Mouse (Mus musculus) MEL (cell line): Measurements from ENCODE around the gene Calcb. TPM values are rescaled to one million over a fixed set of nuclear protein-coding genes. Genes with fewer than 3 reads are reported as not detected.

ENCODE experiments used
- DNase-seq: peaks from one replicate; pipeline ENCODE4 v3.0.0; 2011; ENCODE audit warnings: low read depth, low spot score
- H3K27ac ChIP-seq: 2 replicates; pipeline ENCODE4 v1.5.1; 2012; ENCODE audit warnings: low read depth, mild to moderate bottlenecking, control low read depth, low read length, moderate library complexity; ENCODE audit not compliant: control insufficient read depth
- H3K27me3 ChIP-seq, 2 experiments: fragments of 150-350 bp in 1 of 2; sonication (generic) in 1 of 2; 2 replicates each; pipeline ENCODE4 v1.6.1; 2012; ENCODE audit warnings: low read length in 2 of 2, mild to moderate bottlenecking in 2 of 2, improper control_type of control experiment in 1 of 2, moderate library complexity in 1 of 2; ENCODE audit not compliant: insufficient read depth in 2 of 2, control insufficient read depth in 1 of 2
- H3K36me3 ChIP-seq, 2 experiments: 2 replicates each; pipeline ENCODE4 v1.6.1; 2012 to 2014; ENCODE audit warnings: low read length in 2 of 2, improper control_type of control experiment in 1 of 2, inconsistent platforms in 1 of 2, mild to moderate bottlenecking in 1 of 2; ENCODE audit not compliant: insufficient read depth in 2 of 2, control insufficient read depth in 1 of 2
- H3K4me1 ChIP-seq, 2 experiments: fragments of 150-350 bp in 1 of 2; sonication (generic) in 1 of 2; 2 replicates each; pipeline ENCODE4 v1.6.1; 2012; ENCODE audit warnings: low read length in 2 of 2, improper control_type of control experiment in 1 of 2, mild to moderate bottlenecking in 1 of 2; ENCODE audit not compliant: insufficient read depth in 2 of 2, control insufficient read depth in 1 of 2
- H3K4me3 ChIP-seq, 2 experiments: fragments of 150-350 bp in 1 of 2; sonication (generic) in 1 of 2; 2 replicates each; pipeline ENCODE4 v1.5.1; 2012; ENCODE audit warnings: low read depth in 2 of 2, low read length in 2 of 2, mild to moderate bottlenecking in 2 of 2, moderate library complexity in 2 of 2, control low read depth in 1 of 2, improper control_type of control experiment in 1 of 2; ENCODE audit not compliant: control insufficient read depth in 1 of 2, insufficient read depth in 1 of 2
- H3K79me2 ChIP-seq: 2 replicates; pipeline ENCODE4 v1.6.1; 2012; ENCODE audit warnings: mild to moderate bottlenecking, low read length, moderate library complexity; ENCODE audit not compliant: control insufficient read depth, poor library complexity, insufficient read depth
- H3K9ac ChIP-seq: 2 replicates; pipeline ENCODE4 v1.6.1; 2012; ENCODE audit warnings: low read depth, mild to moderate bottlenecking, control low read depth, low read length, moderate library complexity; ENCODE audit not compliant: control insufficient read depth, poor library complexity, severe bottlenecking
- H3K9me3 ChIP-seq: fragments of 150-350 bp; sonication (generic); replicated peaks from 2 replicates; pipeline ENCODE4 v1.6.1; 2012; ENCODE audit warnings: mild to moderate bottlenecking, low read length, improper control_type of control experiment, moderate library complexity; ENCODE audit not compliant: insufficient read depth
- CTCF ChIP-seq, 3 experiments: IDR thresholded peaks in 2 of 3; conservative IDR thresholded peaks in 1 of 3; 2 replicates each; pipeline ENCODE4 v1.5.1; 2011 to 2012; ENCODE audit warnings: low read length in 3 of 3, low read depth in 2 of 3, mild to moderate bottlenecking in 2 of 3, improper control_type of control experiment in 1 of 3, inconsistent platforms in 1 of 3, mixed read lengths in 1 of 3, moderate library complexity in 1 of 3; ENCODE audit not compliant: control insufficient read depth in 1 of 3, insufficient read depth in 1 of 3, poor library complexity in 1 of 3, severe bottlenecking in 1 of 3
- ELF1 ChIP-seq: IDR thresholded peaks from 2 replicates; pipeline ENCODE4 v1.6.1; 2014; ENCODE audit warnings: low read depth, mild to moderate bottlenecking, inconsistent platforms, low read length, improper control_type of control experiment, moderate library complexity
- EP300 ChIP-seq, 2 experiments: IDR thresholded peaks; 2 replicates each; pipeline ENCODE4 v1.6.1; 2011; ENCODE audit warnings: improper control_type of control experiment in 2 of 2, low read length in 2 of 2, low read depth in 1 of 2, mild to moderate bottlenecking in 1 of 2
- KAT2A ChIP-seq: conservative IDR thresholded peaks from 2 replicates; pipeline ENCODE4 v1.6.1; 2012; ENCODE audit warnings: low read depth, low read length, improper control_type of control experiment, inconsistent platforms
- MAFK ChIP-seq: IDR thresholded peaks from 2 replicates; pipeline ENCODE4 v1.6.1; 2011; ENCODE audit warnings: low read depth, mild to moderate bottlenecking, low read length, improper control_type of control experiment, borderline replicate concordance
- MAX ChIP-seq: IDR thresholded peaks from 2 replicates; pipeline ENCODE4 v1.6.1; 2011; ENCODE audit warnings: low read length, improper control_type of control experiment
- MEF2A ChIP-seq: IDR thresholded peaks from 2 replicates; pipeline ENCODE4 v1.6.1; 2014; ENCODE audit warnings: low read depth, mild to moderate bottlenecking, inconsistent platforms, low read length, improper control_type of control experiment; ENCODE audit not compliant: poor library complexity, insufficient replicate concordance, severe bottlenecking; ENCODE audit errors: extremely low read depth
- MXI1 ChIP-seq: IDR thresholded peaks from 2 replicates; pipeline ENCODE4 v1.6.1; 2011; ENCODE audit warnings: mild to moderate bottlenecking, low read depth, low read length, improper control_type of control experiment
- MYB ChIP-seq: IDR thresholded peaks from 2 replicates; pipeline ENCODE4 v1.6.1; 2011; ENCODE audit warnings: mild to moderate bottlenecking, low read depth, low read length, improper control_type of control experiment
- POLR2A ChIP-seq, 2 experiments: IDR thresholded peaks; 2 replicates each; pipeline ENCODE4 v1.6.1; 2011 to 2012; ENCODE audit warnings: low read length in 2 of 2, mild to moderate bottlenecking in 2 of 2, control low read depth in 1 of 2, improper control_type of control experiment in 1 of 2, low read depth in 1 of 2, moderate library complexity in 1 of 2; ENCODE audit not compliant: control insufficient read depth in 1 of 2, insufficient read depth in 1 of 2, poor library complexity in 1 of 2
- POLR2AphosphoS2 ChIP-seq: IDR thresholded peaks from 2 replicates; pipeline ENCODE4 v1.6.1; 2011; ENCODE audit warnings: low read length, improper control_type of control experiment
- POLR2AphosphoS5 ChIP-seq: IDR thresholded peaks from 2 replicates; pipeline ENCODE4 v1.6.1; 2012; ENCODE audit warnings: low read depth, borderline replicate concordance, mild to moderate bottlenecking, inconsistent platforms, low read length, moderate library complexity, mixed read lengths
- RCOR1 ChIP-seq: IDR thresholded peaks from 2 replicates; pipeline ENCODE4 v1.6.1; 2012; ENCODE audit warnings: low read depth, mild to moderate bottlenecking, inconsistent platforms, low read length, improper control_type of control experiment
- TAL1 ChIP-seq: IDR thresholded peaks from 2 replicates; pipeline ENCODE4 v1.6.1; 2012; ENCODE audit warnings: mild to moderate bottlenecking, inconsistent platforms, low read length, moderate library complexity, mixed read lengths
- TCF12 ChIP-seq: IDR thresholded peaks from 2 replicates; pipeline ENCODE4 v1.6.1; 2014; ENCODE audit warnings: low read depth, mild to moderate bottlenecking, inconsistent platforms, low read length, improper control_type of control experiment, moderate library complexity
- UBTF ChIP-seq: IDR thresholded peaks from 2 replicates; pipeline ENCODE4 v1.6.1; 2012; ENCODE audit warnings: low read depth, mild to moderate bottlenecking, inconsistent platforms, low read length, improper control_type of control experiment, moderate library complexity, borderline replicate concordance; ENCODE audit not compliant: insufficient read depth
- USF2 ChIP-seq, 2 experiments: IDR thresholded peaks; 2 replicates each; pipeline ENCODE4 v1.6.1; 2011 to 2012; ENCODE audit warnings: improper control_type of control experiment in 2 of 2, low read length in 2 of 2, borderline replicate concordance in 1 of 2, inconsistent platforms in 1 of 2, low read depth in 1 of 2, mild to moderate bottlenecking in 1 of 2; ENCODE audit not compliant: insufficient read depth in 1 of 2
- ZMIZ1 ChIP-seq: IDR thresholded peaks from 2 replicates; pipeline ENCODE4 v1.6.1; 2012; ENCODE audit warnings: low read depth, mild to moderate bottlenecking, inconsistent platforms, low read length, improper control_type of control experiment, moderate library complexity
- ZNF384 ChIP-seq: IDR thresholded peaks from 2 replicates; pipeline ENCODE4 v1.6.1; 2012; ENCODE audit warnings: low read depth, mild to moderate bottlenecking, inconsistent platforms, low read length, improper control_type of control experiment
- polyA plus RNA-seq, 2 experiments: library from polyadenylated mRNA; stranded (reverse) in 1 of 2; unstranded in 1 of 2; fragments of >175 nt in 1 of 2; fragments of >200 nt in 1 of 2; gene quantifications; 2 replicates each; pipeline versions ENCODE4 v1.2.1 to v1.2.4; 2012; ENCODE audit warnings: low replicate concordance in 2 of 2, low read depth in 1 of 2; ENCODE audit not compliant: insufficient read length in 2 of 2, insufficient read depth in 1 of 2, missing spikeins in 1 of 2
- total RNA-seq: library from RNA; depleted of rRNA; stranded (reverse); fragments of 300-350 nt; gene quantifications from 2 replicates; pipeline ENCODE4 v1.2.3, GENCODE M21; 2012

Calcb gene
- total and polyA plus RNA-seq, 3 experiments = not detected

GRCm38 (mm10) chr7:114692339-114692738 lies 26.1 kb upstream of the Calcb start:
- H3K9me3 ChIP-seq = no peaks in the 10 kb centered on the region
- H3K79me2 ChIP-seq = no peaks in the 10 kb centered on the region
- no peak overlapping the region for H3K4me3 ChIP-seq

GRCm38 (mm10) chr7:114700871-114701270 lies 17.6 kb upstream of the Calcb start:
- no peak for DNase-seq
- Histone ChIP-seq H3K27ac (no peak overlapping the region), H3K9ac (no peak overlapping the region), H3K9me3 (no peaks in the 10 kb centered on the region), H3K36me3 (no peaks in the 10 kb centered on the region), H3K4me1 (no peaks in the 10 kb centered on the region), H3K4me3 (no peak overlapping the region), H3K79me2 (no peaks in the 10 kb centered on the region), H3K27me3 (no peaks in the 10 kb centered on the region)
- no peak for TF ChIP-seq TAL1
- TF ChIP-seq MAX = no peak
- TF ChIP-seq POLR2AphosphoS2 = no peak
- TF ChIP-seq TCF12 = no peak
- TF ChIP-seq UBTF = no peak
- no peak for TF ChIP-seq MAFK
- no peak for TF ChIP-seq ZNF384
- no peak for TF ChIP-seq POLR2A (IDR thresholded peaks at IDR 0.05; ENCODE audit: control insufficient read depth in 1 of 2, insufficient read depth in 1 of 2, low read depth in 1 of 2, low read length in 2 of 2, poor library complexity in 1 of 2)

More at GRCm38 (mm10) chr7:114692339-114692738, 26.1 kb upstream of the Calcb start:
- H3K36me3 ChIP-seq = no peaks in the 10 kb centered on the region
- no peaks in the 10 kb centered on the region for H3K4me1 ChIP-seq
- DNase-seq = no peak
- no peak for TF ChIP-seq MAX
- peak in 1 of 3 experiments; percentile 11; a peak in 1 of 6 replicates for TF ChIP-seq CTCF (IDR thresholded peaks at IDR 0.05 in 2 of 3, conservative IDR thresholded peaks at IDR 0.05 in 1 of 3; ENCODE audit: control insufficient read depth in 1 of 3, insufficient read depth in 1 of 3, low read depth in 2 of 3, low read length in 3 of 3, poor library complexity in 1 of 3, severe bottlenecking in 1 of 3)
- TF ChIP-seq, all 39 proteins: peak for 1
- H3K27ac ChIP-seq = no peak overlapping the region
- H3K27me3 ChIP-seq = no peaks in the 10 kb centered on the region; a peak in 1 of 4 replicates
- no peak overlapping the region for H3K9ac ChIP-seq

GRCm38 (mm10) chr7:114706716-114707115 lies 11.7 kb upstream of the Calcb start:
- TF ChIP-seq RCOR1 (no peak), TCF12 (no peak), ELF1 (no peak), MEF2A (no peak), KAT2A (no peak), EP300 (IDR thresholded peaks at IDR 0.05; ENCODE audit: low read depth in 1 of 2, low read length in 2 of 2) (no peak), ZMIZ1 (no peak), POLR2AphosphoS5 (no peak), MXI1 (no peak), USF2 (IDR thresholded peaks at IDR 0.05; ENCODE audit: borderline replicate concordance in 1 of 2, insufficient read depth in 1 of 2, low read depth in 1 of 2, low read length in 2 of 2) (no peak), MYB (no peak)
- Histone ChIP-seq H3K9ac (no peak overlapping the region), H3K27me3 (no peaks in the 10 kb centered on the region), H3K4me1 (no peaks in the 10 kb centered on the region), H3K27ac (no peak overlapping the region), H3K9me3 (no peaks in the 10 kb centered on the region), H3K36me3 (no peaks in the 10 kb centered on the region), H3K4me3 (no peak overlapping the region), H3K79me2 (no peaks in the 10 kb centered on the region)
- DNase-seq = no peak
